Mouse (Mus musculus) forebrain, embryonic 12.5 days (tissue): ENCODE measurements at regions not wholly inside any gene's neighbourhood (a gene's known extent, or its start where the extent isn't known, plus 50 kb on each side); places are given as distances from the start of the nearest gene placed in this dataset.

Experiments used
- ATAC-seq: fragments of 200-750 bp; cut with Nextera tagmentation; 2 replicates; pipeline ENCODE4 v1.8.0; 2017; ENCODE audit warnings: moderate TSS enrichment; ENCODE audit not compliant: low FRiP score
- H3K27ac ChIP-seq: fragments of 300-500 bp; sonication (generic); 2 replicates; pipeline ENCODE4 v1.5.1; 2016; ENCODE audit warnings: mild to moderate bottlenecking
- H3K27me3 ChIP-seq: fragments of 300-500 bp; sonication (generic); 2 replicates; pipeline ENCODE4 v1.6.1; 2016; ENCODE audit warnings: mild to moderate bottlenecking
- H3K36me3 ChIP-seq: fragments of 300-500 bp; sonication (generic); replicated peaks from 2 replicates; pipeline ENCODE4 v1.6.1; 2016; ENCODE audit warnings: mild to moderate bottlenecking
- H3K4me1 ChIP-seq: fragments of 300-500 bp; sonication (generic); 2 replicates; pipeline ENCODE4 v1.6.1; 2016
- H3K4me2 ChIP-seq: fragments of 300-500 bp; sonication (generic); 2 replicates; pipeline ENCODE4 v1.6.1; 2016; ENCODE audit warnings: mild to moderate bottlenecking, moderate library complexity
- H3K4me3 ChIP-seq: fragments of 300-500 bp; sonication (generic); replicated peaks from 2 replicates; pipeline ENCODE4 v1.5.1; 2016; ENCODE audit warnings: mild to moderate bottlenecking
- H3K9ac ChIP-seq: fragments of 300-500 bp; sonication (generic); 2 replicates; pipeline ENCODE4 v1.6.1; 2016; ENCODE audit warnings: mild to moderate bottlenecking
- H3K9me3 ChIP-seq: fragments of 300-500 bp; sonication (generic); 2 replicates; pipeline ENCODE4 v1.6.1; 2016
- WGBS: fragments of 180-500 bp; shearing (Covaris S2); methylation state at CpG from one replicate; pipeline ENCODE4 v1.1.7; 2016; 5-methylcytosine and 5-hydroxymethylcytosine counted together

DNA sequence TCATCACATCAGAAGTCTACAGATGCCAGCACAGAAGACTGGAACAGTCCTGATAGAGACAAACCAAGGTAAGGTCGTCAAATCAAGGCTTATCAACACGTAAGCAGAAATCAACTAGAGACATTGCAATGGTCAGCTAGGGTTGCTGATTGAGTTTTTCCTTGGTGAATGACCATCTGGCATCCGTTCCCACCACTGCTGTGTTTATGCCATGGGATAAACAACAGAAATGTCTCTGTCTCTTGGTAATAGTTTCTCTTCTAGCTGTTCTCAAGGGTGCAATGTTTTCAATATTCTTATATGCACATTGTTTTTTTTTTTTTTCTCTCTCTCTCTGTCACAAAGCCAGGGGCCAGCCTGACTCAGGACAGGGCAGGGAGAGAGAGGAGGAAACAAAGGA lies 110.2 kb upstream of the Plxnc1 start:
- peaks cover 18% of the 10 kb centered on the region for H3K4me1 ChIP-seq
- no peak overlapping the region for H3K9ac ChIP-seq
- H3K27ac ChIP-seq = no peak overlapping the region
- no peaks in the 10 kb centered on the region; the same call in 1 of the 2 replicates for H3K27me3 ChIP-seq
- H3K9me3 ChIP-seq = no peaks in the 10 kb centered on the region
- WGBS = 92% methylated on average over 3 of the region's 3 CpGs
- H3K4me2 ChIP-seq = no peak overlapping the region
- no peak for ATAC-seq
- H3K36me3 ChIP-seq = no peaks in the 10 kb centered on the region
- H3K4me3 ChIP-seq = no peak overlapping the region

DNA sequence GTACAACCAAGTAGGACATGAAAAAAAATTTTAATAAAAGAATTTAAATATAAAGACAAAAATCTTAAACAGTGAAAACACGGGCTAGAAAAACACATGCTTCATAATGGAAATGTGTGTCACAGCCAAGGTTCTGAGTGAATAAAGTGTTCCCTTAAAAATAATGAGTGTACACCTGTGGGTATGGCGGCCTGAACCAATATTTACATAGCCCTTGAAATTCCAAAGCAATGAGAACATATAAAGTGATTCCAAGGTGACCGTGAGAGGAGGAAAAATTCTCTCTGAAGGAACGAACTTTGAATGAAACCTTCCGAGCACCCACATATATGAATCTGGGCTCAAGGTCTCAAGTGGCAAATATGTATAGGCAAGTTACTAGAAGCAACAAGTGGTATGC lies 104.2 kb upstream of the Plxnc1 start:
- H3K9me3 ChIP-seq = no peaks in the 10 kb centered on the region
- no peak for ATAC-seq
- WGBS = 92% methylated on average over 5 of the region's 5 CpGs
- peaks cover 8% of the 10 kb centered on the region for H3K4me1 ChIP-seq
- no peak overlapping the region for H3K9ac ChIP-seq
- no peak overlapping the region for H3K4me3 ChIP-seq
- H3K36me3 ChIP-seq = no peaks in the 10 kb centered on the region
- no peak overlapping the region for H3K4me2 ChIP-seq
- H3K27ac ChIP-seq = no peak overlapping the region
- no peaks in the 10 kb centered on the region; the same call in 1 of the 2 replicates for H3K27me3 ChIP-seq

DNA sequence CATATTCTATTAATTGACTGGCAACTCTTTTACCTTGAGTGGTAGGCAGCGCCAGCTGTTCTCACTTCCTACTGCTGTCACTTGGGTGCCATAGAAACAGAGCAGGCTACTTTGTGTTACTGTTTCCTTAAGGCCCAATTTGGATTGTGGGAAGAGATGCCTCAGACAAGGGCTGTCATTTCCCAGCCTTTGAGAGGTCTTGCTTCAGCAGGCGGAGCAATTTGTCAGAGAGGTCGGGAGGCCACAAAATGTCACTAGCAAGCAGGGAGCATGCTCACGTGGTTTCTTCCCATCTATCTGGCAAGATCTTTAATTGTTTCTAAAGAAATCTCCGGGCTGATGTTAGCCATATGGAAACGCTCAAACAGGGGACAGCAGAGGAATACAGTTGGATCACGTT lies 99.3 kb upstream of the Plxnc1 start:
- WGBS = 45% methylated on average over 7 of the region's 7 CpGs
- Histone ChIP-seq H3K4me2 (no peak overlapping the region), H3K4me1 (peaks cover 10% of the 10 kb centered on the region), H3K9me3 (no peaks in the 10 kb centered on the region), H3K27ac (0 out of 2 replicates have a peak overlapping the region, but pooled peaks have one; percentile 19), H3K36me3 (no peaks in the 10 kb centered on the region), H3K4me3 (no peak overlapping the region), H3K27me3 (no peaks in the 10 kb centered on the region), H3K9ac (no peak overlapping the region)
- ATAC-seq = peak; percentile 55; the same call in 1 of the 2 replicates

DNA sequence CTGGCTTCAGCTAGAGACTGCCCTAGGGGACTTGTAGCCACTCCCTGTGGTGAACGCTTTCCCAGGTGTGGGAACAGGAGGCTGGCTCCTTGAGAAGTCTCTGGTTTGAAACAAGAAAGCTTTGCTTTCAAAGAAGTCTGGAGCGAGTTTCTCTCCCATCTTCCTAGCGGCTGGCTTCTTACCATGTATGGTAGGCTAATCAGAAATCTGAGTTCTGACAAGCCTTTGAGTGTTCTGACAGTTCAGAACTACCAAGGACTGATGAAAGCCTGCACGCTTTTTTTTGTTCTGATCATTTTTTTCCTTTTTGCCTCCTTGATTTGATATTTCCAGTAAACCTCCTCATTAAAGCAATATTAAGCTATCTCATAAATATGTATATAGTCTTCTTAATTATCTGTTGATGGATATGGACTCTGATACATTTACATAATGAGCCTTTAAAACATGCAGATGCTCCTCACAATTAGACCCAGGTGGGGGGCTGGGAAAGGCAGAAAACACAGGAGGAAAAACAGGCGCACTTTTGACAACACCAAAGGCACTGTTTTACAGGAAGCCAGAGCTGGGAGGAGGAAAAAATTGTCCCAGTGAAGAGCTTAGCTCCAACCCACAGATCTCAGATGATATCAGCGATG lies 95.7 kb upstream of the Plxnc1 start:
- no peaks in the 10 kb centered on the region for H3K36me3 ChIP-seq
- H3K9ac ChIP-seq = no peak overlapping the region
- 58% methylated on average over 6 of the region's 6 CpGs for WGBS
- no peaks in the 10 kb centered on the region for H3K27me3 ChIP-seq
- H3K4me1 ChIP-seq = peaks cover 11% of the 10 kb centered on the region
- peak; percentile 65; the same call in 1 of the 2 replicates for ATAC-seq
- H3K4me2 ChIP-seq = no peak overlapping the region
- H3K4me3 ChIP-seq = no peak overlapping the region
- peak overlapping the region; percentile 80 for H3K27ac ChIP-seq
- no peaks in the 10 kb centered on the region for H3K9me3 ChIP-seq

DNA sequence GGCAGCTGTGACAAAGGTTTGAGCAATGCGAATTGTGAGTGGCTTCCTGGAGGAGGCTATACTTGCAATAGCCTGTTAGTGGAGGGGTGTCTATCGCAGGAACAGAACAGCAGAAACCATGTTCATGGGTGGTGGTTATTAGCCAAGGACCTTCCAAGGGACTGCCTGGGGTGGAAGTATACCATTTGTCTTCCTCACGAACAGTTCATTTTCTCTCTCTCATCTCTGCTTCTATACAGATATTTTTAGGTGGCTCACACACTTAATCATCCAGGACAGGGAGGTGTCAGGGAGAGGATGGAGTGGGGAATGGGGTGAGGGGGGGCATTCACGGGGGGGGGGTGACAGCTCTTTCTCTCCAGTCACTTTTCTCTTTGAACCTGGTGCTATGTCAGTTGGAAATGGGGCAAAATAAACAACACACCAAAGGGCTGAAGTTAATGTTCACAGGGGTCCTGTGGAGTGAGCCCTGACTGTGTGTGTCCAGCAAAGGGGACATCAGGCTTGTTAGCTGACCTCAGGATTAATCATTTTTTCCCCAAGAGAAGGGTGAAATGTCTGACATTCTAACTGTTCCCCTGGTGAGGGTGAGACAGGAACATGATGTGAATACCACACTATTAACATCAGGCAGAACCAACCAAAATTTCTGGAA lies 91.5 kb upstream of the Plxnc1 start:
- ATAC-seq = no peak
- H3K4me1 ChIP-seq = peaks cover 6% of the 10 kb centered on the region; the same call in 1 of the 2 replicates
- 82% methylated on average over 4 of the region's 4 CpGs for WGBS

DNA sequence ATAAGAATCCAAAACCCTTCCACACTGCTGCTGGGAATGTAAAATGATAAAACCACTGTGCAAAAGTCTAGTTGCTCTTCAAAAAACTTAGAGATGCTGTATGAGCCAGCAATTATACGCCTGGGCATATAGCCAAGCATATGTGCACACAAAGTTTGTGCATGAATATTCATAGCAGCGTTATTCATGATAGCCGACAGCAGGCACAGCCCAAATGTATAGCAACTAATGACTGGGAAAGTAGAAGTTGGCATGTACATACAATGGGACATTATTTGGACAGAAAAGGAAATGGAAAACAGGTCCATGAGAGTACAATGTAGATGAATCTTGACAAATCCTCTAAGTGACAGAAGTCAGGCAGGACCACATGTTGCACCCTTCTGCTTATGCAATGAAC lies 90.7 kb upstream of the Plxnc1 start:
- no peak overlapping the region for H3K4me2 ChIP-seq
- H3K36me3 ChIP-seq = no peaks in the 10 kb centered on the region
- ATAC-seq = no peak; the same call in 1 of the 2 replicates
- H3K27ac ChIP-seq = no peak overlapping the region
- no peak overlapping the region for H3K9ac ChIP-seq
- no peak overlapping the region for H3K4me3 ChIP-seq
- H3K4me1 ChIP-seq = peaks cover 6% of the 10 kb centered on the region; the same call in 1 of the 2 replicates
- WGBS = 56% methylated on average over 3 of the region's 3 CpGs
- no peaks in the 10 kb centered on the region for H3K9me3 ChIP-seq
- no peaks in the 10 kb centered on the region for H3K27me3 ChIP-seq

More for the DNA sequence above, 91.5 kb upstream of the Plxnc1 start:
- Histone ChIP-seq H3K27me3 (no peaks in the 10 kb centered on the region), H3K9ac (no peak overlapping the region), H3K4me3 (no peak overlapping the region), H3K27ac (no peak overlapping the region), H3K9me3 (no peaks in the 10 kb centered on the region), H3K4me2 (no peak overlapping the region), H3K36me3 (no peaks in the 10 kb centered on the region)

DNA sequence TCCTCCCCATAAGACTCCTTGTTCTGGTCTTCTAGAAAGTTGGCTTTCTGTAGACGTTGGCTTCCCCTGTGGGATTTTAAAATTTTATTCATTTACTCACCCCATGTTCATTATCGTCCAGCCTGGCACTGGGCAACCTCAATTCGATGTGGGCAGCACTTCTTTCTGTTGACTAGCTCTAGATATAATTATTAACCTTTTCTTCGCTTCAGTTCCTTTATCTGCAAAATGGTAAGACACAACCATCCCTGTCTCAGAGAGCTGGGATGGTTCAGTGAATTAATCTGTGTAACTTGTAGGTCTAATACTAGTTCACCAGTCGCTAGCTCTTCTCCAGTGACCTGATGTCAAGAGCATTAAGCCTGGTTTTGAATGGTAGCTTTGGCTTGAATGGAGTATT lies 89.9 kb upstream of the Plxnc1 start:
- no peak overlapping the region for H3K4me3 ChIP-seq
- 90% methylated on average over 5 of the region's 5 CpGs for WGBS
- no peaks in the 10 kb centered on the region for H3K36me3 ChIP-seq
- no peak for ATAC-seq
- H3K4me2 ChIP-seq = no peak overlapping the region
- no peak overlapping the region for H3K9ac ChIP-seq
- H3K27ac ChIP-seq = no peak overlapping the region
- H3K27me3 ChIP-seq = no peaks in the 10 kb centered on the region
- H3K4me1 ChIP-seq = peaks cover 4% of the 10 kb centered on the region; the same call in 1 of the 2 replicates
- no peaks in the 10 kb centered on the region for H3K9me3 ChIP-seq

DNA sequence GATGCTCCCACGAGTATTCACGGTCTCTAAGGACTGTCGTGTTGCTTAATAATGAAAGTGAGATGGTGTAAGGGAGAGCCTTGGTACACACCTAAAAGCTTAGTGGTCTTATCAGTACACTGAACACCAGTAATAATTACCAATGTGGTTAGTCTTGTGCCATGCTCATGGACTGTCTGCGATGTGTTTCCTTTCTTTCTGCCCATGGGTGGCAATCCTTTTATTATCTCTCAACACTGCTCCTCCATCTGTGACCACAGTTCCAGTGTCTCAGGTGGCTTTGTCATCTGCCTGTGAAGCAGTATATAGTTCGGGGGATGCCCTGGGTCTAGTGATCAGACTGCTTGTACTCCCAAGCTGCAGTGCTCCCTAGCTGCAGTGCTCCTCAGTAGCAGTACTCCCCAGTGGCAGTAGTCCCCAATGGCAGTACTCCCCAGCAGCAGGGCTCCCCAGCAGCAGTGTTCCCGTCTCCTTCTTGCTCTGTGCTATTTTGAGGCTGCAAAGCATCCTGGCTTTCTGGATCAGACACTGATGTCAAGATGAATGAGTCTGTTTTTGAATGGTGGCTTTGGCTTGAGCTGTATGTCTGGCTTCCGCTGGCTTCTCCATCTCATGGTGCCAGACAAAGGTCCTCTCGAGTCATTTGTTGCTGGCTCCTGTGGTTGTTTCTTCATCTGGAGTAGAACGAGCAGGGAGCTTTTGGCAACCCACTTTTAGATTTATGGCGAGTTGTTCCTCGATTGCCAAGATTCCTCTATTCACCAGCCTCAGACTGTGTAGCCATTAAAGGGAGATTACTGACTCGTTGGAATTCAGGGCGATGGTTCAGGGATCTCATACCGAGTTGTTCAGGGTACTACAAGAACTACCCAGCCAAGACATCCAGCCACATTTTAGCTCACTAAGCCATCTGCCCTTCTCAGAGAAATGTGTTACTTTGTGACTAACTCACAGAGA lies 88.4 kb upstream of the Plxnc1 start:
- Histone ChIP-seq H3K9me3 (no peaks in the 10 kb centered on the region), H3K4me3 (no peak overlapping the region), H3K27me3 (no peaks in the 10 kb centered on the region), H3K27ac (no peak overlapping the region), H3K9ac (no peak overlapping the region), H3K4me1 (peaks cover 4% of the 10 kb centered on the region; the same call in 1 of the 2 replicates), H3K36me3 (no peaks in the 10 kb centered on the region), H3K4me2 (no peak overlapping the region)
- WGBS = 85% methylated on average over 14 of the region's 14 CpGs
- ATAC-seq = no peak

DNA sequence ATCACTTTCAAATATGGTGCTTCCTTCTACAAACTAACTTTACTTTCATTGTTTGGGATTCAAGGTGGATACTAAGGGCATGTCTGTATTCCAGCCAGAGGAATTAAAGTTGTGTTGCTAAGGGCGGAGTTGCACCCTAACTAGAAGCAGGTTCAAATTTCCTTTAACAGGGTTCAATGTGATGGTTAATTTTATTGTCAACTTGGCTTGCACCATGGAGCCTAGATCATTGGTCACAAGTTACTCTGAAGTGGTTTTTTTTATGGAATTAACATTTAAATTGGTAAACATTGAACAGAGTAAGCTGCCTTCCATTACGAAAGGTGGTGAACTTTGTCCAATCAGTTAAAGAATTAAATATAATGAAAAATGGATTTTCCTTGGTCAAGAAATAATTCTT lies 86.7 kb upstream of the Plxnc1 start:
- no peak overlapping the region for H3K27ac ChIP-seq
- no peak overlapping the region for H3K4me2 ChIP-seq
- H3K36me3 ChIP-seq = no peaks in the 10 kb centered on the region
- H3K27me3 ChIP-seq = no peaks in the 10 kb centered on the region
- H3K9me3 ChIP-seq = no peaks in the 10 kb centered on the region
- no peak for ATAC-seq
- H3K9ac ChIP-seq = no peak overlapping the region
- peaks cover 4% of the 10 kb centered on the region; the same call in 1 of the 2 replicates for H3K4me1 ChIP-seq
- 94% methylated on average over 2 of the region's 2 CpGs for WGBS
- no peak overlapping the region for H3K4me3 ChIP-seq

DNA sequence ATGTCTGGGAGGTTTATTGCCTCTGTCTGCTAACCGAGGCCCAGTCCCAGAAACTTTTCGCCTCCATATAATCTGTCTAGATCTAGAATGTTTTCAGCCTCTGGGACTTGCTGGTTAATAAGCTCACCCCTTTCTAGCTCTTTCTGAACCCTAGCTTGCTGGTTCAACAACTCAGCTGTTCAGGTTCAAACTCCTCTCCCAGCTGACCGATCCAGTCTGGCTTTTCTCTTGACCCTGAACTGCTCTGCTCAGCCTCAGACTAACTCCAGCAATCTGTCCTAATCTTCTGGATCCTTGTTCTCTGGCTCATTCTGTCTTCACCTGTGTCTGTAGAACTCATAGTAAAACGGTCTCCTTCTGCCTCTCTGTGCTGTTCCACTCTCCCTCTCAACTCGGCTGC lies 86.2 kb upstream of the Plxnc1 start:
- no peak for ATAC-seq
- 90% methylated on average over 5 of the region's 5 CpGs for WGBS
- H3K9ac ChIP-seq = no peak overlapping the region
- no peaks in the 10 kb centered on the region for H3K36me3 ChIP-seq
- H3K27ac ChIP-seq = no peak overlapping the region
- peaks cover 4% of the 10 kb centered on the region; the same call in 1 of the 2 replicates for H3K4me1 ChIP-seq
- H3K4me2 ChIP-seq = no peak overlapping the region
- H3K4me3 ChIP-seq = no peak overlapping the region
- no peaks in the 10 kb centered on the region for H3K9me3 ChIP-seq
- H3K27me3 ChIP-seq = no peaks in the 10 kb centered on the region

DNA sequence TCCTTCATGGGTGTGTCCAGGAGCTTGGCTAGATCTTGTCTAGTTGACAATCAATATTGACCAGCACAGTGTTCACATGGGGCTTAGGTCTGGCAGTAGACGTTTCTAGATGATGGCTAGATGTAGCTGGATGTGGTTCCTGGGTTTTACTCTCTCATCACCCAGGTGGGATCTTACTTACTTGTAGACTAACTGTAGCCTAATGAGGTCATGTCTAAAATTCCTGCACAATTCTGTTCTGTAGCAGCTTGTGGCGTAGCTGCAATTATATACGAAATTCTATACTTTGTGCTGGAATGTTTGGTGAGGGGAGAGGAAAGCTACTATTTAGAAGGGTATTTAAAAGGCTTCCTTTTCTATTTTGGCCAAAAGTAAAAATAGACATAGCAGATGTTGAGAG lies 84.9 kb upstream of the Plxnc1 start:
- Histone ChIP-seq H3K9me3 (no peaks in the 10 kb centered on the region), H3K4me3 (no peak overlapping the region), H3K4me1 (no peaks in the 10 kb centered on the region), H3K36me3 (no peaks in the 10 kb centered on the region), H3K27me3 (no peaks in the 10 kb centered on the region), H3K27ac (no peak overlapping the region), H3K9ac (no peak overlapping the region), H3K4me2 (no peak overlapping the region)
- ATAC-seq = no peak
- WGBS = 83% methylated on average over 3 of the region's 3 CpGs
